Mouse (Mus musculus): ENCODE results near the gene Cox7a1.

DNA sequence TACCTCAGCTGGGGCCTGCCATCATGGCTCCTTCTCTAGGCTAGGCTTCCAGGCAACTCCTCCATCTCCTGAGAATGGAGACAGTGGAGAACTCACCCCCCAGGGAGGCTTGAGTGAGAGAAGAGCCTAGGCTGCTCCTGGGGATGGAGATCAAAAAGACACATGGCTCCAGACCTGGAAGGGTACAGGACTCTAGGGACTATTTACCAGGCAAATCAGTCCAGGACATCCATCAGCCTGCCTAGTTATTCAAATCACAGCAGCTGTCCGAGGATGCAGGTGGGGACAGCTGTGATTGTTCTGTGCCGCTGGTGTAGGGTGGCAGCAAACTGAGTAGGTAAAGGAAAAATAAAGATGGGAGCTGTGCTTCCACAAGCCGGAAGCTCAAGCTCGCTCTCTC, 51.7 kb downstream of the Cox7a1 start, which contains the start of gene Ovol3:
- TF ChIP-seq POLR2A (IDR thresholded peaks at IDR 0.05; ENCODE audit: borderline replicate concordance, insufficient read depth, low read length) = no peak
- no peak for TF ChIP-seq CTCF (IDR thresholded peaks at IDR 0.05; ENCODE audit: borderline replicate concordance, insufficient read depth, low read depth, low read length)

All from cerebellum, adult 2 months (tissue).